Comparison of ENCODE assay signal across 9 mouse cellular contexts in the genomic region with DNA sequence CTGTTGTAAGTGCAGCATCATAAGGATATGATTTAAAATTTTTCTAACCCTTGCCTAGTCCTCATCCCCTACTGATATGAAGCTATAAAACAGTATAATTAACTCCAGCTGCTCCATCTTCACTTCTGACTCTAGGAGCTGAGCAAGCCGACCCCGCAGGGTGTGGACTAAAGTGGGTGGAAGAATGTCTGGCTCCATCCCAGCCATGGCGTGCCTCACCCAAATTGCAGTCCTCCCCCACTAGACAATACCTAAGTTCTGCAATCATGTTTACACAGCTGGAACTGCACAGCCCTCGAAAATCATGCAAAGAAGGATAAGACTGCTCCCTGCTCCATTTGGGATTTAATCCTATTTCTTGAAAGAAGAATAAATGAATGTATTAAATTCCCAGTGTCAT.
DNase-seq lines count a peak whose midpoint lies in the region; ATAC-seq and TF ChIP-seq lines count a peak whose summit lies in the region.
"Had no signal": no experiment of that assay in that cellular context is flagged by ENCODE, and none has a peak within 500 bp of the region (broad histone marks: within the 10 kb centered on the region; RNA-seq: fewer than 3 reads in every experiment).

No protein-coding gene starts in this region.

- no peaks in the 10 kb centered on the region for H3K36me3 ChIP-seq in midbrain, embryonic 10.5 days
- no peaks in the 10 kb centered on the region for H3K36me3 ChIP-seq in midbrain, postnatal 0 days (ENCODE audit: insufficient read depth, low read length)
- H3K36me3 ChIP-seq in kidney, embryonic 16.5 days (ENCODE audit: insufficient read depth, low read length) = no peaks in the 10 kb centered on the region
- H3K36me3 ChIP-seq in midbrain, embryonic 13.5 days = no peaks in the 10 kb centered on the region
- no peaks in the 10 kb centered on the region for H3K36me3 ChIP-seq in hindbrain, postnatal 0 days (ENCODE audit: insufficient read depth, low read length)
- H3K36me3 ChIP-seq: neural tube, embryonic 15.5 days had no signal

- H3K4me1 ChIP-seq in midbrain, embryonic 10.5 days = no peaks in the 10 kb centered on the region
- no peaks in the 10 kb centered on the region for H3K4me1 ChIP-seq in midbrain, postnatal 0 days (ENCODE audit: insufficient read depth, low read length)
- peaks cover 2% of the 10 kb centered on the region for H3K4me1 ChIP-seq in embryonic fibroblast, embryonic 13.5 days (ENCODE audit: control insufficient read depth, insufficient read depth, low read length)
- H3K4me1 ChIP-seq in kidney, embryonic 16.5 days (ENCODE audit: insufficient read depth, low read length) = no peaks in the 10 kb centered on the region
- peaks cover 3% of the 10 kb centered on the region; the same call in 1 of the 2 replicates for H3K4me1 ChIP-seq in midbrain, embryonic 13.5 days (replicated peaks)
- H3K4me1 ChIP-seq in hindbrain, postnatal 0 days (ENCODE audit: insufficient read depth, low read length) = no peaks in the 10 kb centered on the region
- H3K4me1 ChIP-seq: neural tube, embryonic 15.5 days had no signal

- ATAC-seq in midbrain, postnatal 0 days (ENCODE audit: low FRiP score) = no peak
- ATAC-seq in kidney, embryonic 16.5 days (ENCODE audit: low FRiP score, low TSS enrichment) = peak; percentile 92
- ATAC-seq in midbrain, embryonic 13.5 days = peak; percentile 55; the same call in 1 of the 2 replicates
- ATAC-seq in hindbrain, postnatal 0 days = no peak

- peaks cover 84% of the 10 kb centered on the region for H3K27me3 ChIP-seq in midbrain, embryonic 10.5 days (ENCODE audit: low read depth, poor library complexity, severe bottlenecking)
- H3K27me3 ChIP-seq in midbrain, postnatal 0 days (ENCODE audit: insufficient read depth, low read length) = no peaks in the 10 kb centered on the region
- H3K27me3 ChIP-seq in kidney, embryonic 16.5 days (ENCODE audit: insufficient read depth, low read length) = no peaks in the 10 kb centered on the region; the same call in none of the 2 replicates
- peaks cover 9% of the 10 kb centered on the region; the same call in 1 of the 2 replicates for H3K27me3 ChIP-seq in midbrain, embryonic 13.5 days
- H3K27me3 ChIP-seq in hindbrain, postnatal 0 days (ENCODE audit: insufficient read depth, low read length) = no peaks in the 10 kb centered on the region
- H3K27me3 ChIP-seq: neural tube, embryonic 15.5 days had no signal

- WGBS in midbrain, embryonic 10.5 days = 62% methylated on average over 4 of the region's 4 CpGs
- 54% methylated on average over 4 of the region's 4 CpGs for WGBS in midbrain, postnatal 0 days
- WGBS in kidney, embryonic 16.5 days = 32% methylated on average over 4 of the region's 4 CpGs
- 40% methylated on average over 4 of the region's 4 CpGs for WGBS in midbrain, embryonic 13.5 days
- 56% methylated on average over 4 of the region's 4 CpGs for WGBS in hindbrain, postnatal 0 days

- H3K4me3 ChIP-seq in midbrain, embryonic 10.5 days = no peak overlapping the region
- H3K4me3 ChIP-seq in midbrain, postnatal 0 days (ENCODE audit: low read depth, low read length) = no peak overlapping the region
- no peak overlapping the region for H3K4me3 ChIP-seq in embryonic fibroblast, embryonic 13.5 days (ENCODE audit: insufficient read depth, low read length)
- H3K4me3 ChIP-seq in kidney, embryonic 16.5 days (ENCODE audit: low read length) = no peak overlapping the region
- no peak overlapping the region for H3K4me3 ChIP-seq in midbrain, embryonic 13.5 days (replicated peaks)
- no peak overlapping the region for H3K4me3 ChIP-seq in hindbrain, postnatal 0 days (ENCODE audit: low read length)
- H3K4me3 ChIP-seq: neural tube, embryonic 15.5 days had no signal

- H3K9ac ChIP-seq in midbrain, postnatal 0 days (replicated peaks; ENCODE audit: low read length, poor library complexity, severe bottlenecking) = no peak overlapping the region
- no peak overlapping the region for H3K9ac ChIP-seq in kidney, embryonic 16.5 days (replicated peaks; ENCODE audit: low read length)
- H3K9ac ChIP-seq in midbrain, embryonic 13.5 days (replicated peaks) = no peak overlapping the region
- no peak overlapping the region for H3K9ac ChIP-seq in hindbrain, postnatal 0 days (replicated peaks; ENCODE audit: low read length)
- H3K9ac ChIP-seq: neural tube, embryonic 15.5 days had no signal

- peak; percentile 12 for DNase-seq in midbrain, embryonic 10.5 days (ENCODE audit: low spot score)
- no peak for DNase-seq in midbrain, postnatal 0 days (ENCODE audit: low spot score)
- DNase-seq in spleen, adult 18-20 months = no peak
- no peak for DNase-seq in cerebellum, adult 9-10 months
- no peak for DNase-seq in hindbrain, postnatal 0 days (ENCODE audit: low spot score)

- no peaks in the 10 kb centered on the region for H3K9me3 ChIP-seq in midbrain, embryonic 10.5 days (replicated peaks)
- no peaks in the 10 kb centered on the region for H3K9me3 ChIP-seq in midbrain, postnatal 0 days (ENCODE audit: low read length)
- no peaks in the 10 kb centered on the region for H3K9me3 ChIP-seq in kidney, embryonic 16.5 days (ENCODE audit: low read length)
- no peaks in the 10 kb centered on the region for H3K9me3 ChIP-seq in midbrain, embryonic 13.5 days
- H3K9me3 ChIP-seq in hindbrain, postnatal 0 days (ENCODE audit: low read length) = no peaks in the 10 kb centered on the region
- H3K9me3 ChIP-seq: neural tube, embryonic 15.5 days had no signal

- no peak for TF ChIP-seq POLR2A in embryonic fibroblast, embryonic 13.5 days (IDR thresholded peaks at IDR 0.05; ENCODE audit: low read depth, low read length)

- TF ChIP-seq CTCF in midbrain, postnatal 0 days (IDR thresholded peaks at IDR 0.05) = no peak
- no peak for TF ChIP-seq CTCF in embryonic fibroblast, embryonic 13.5 days (IDR thresholded peaks at IDR 0.05; ENCODE audit: borderline replicate concordance, insufficient read depth, low read length)
- TF ChIP-seq CTCF in hindbrain, postnatal 0 days (IDR thresholded peaks at IDR 0.05; ENCODE audit: low read depth) = no peak

- no peak overlapping the region for H3K4me2 ChIP-seq in midbrain, postnatal 0 days (ENCODE audit: low read depth, low read length, poor library complexity, severe bottlenecking)
- no peak overlapping the region for H3K4me2 ChIP-seq in kidney, embryonic 16.5 days (replicated peaks; ENCODE audit: low read depth, low read length)
- H3K4me2 ChIP-seq in midbrain, embryonic 13.5 days (replicated peaks) = no peak overlapping the region
- H3K4me2 ChIP-seq in hindbrain, postnatal 0 days (ENCODE audit: low read depth, low read length) = no peak overlapping the region
- H3K4me2 ChIP-seq: neural tube, embryonic 15.5 days had no signal

- no peak overlapping the region for H3K27ac ChIP-seq in midbrain, embryonic 10.5 days (replicated peaks)
- no peak overlapping the region for H3K27ac ChIP-seq in midbrain, postnatal 0 days (ENCODE audit: low read depth, low read length)
- peak overlapping the region; percentile 99 for H3K27ac ChIP-seq in embryonic fibroblast, embryonic 13.5 days (ENCODE audit: insufficient read depth, low read length)
- no peak overlapping the region for H3K27ac ChIP-seq in kidney, embryonic 16.5 days (ENCODE audit: low read length)
- no peak overlapping the region for H3K27ac ChIP-seq in midbrain, embryonic 13.5 days
- H3K27ac ChIP-seq in hindbrain, postnatal 0 days = no peak overlapping the region
- H3K27ac ChIP-seq: neural tube, embryonic 15.5 days had no signal

Comparison
In these comparisons a context has a peak if more than half of its experiments do, and no peak if none do; other contexts are left out.
1. ATAC-seq: peak in kidney, embryonic 16.5 days (single experiment) and midbrain, embryonic 13.5 days (single experiment); none in midbrain, postnatal 0 days (single experiment) and hindbrain, postnatal 0 days (single experiment).